20 mouse cellular contexts compared by ENCODE assay signal in genomic region chr4:7215048-7216030, GRCm38 (mm10).
DNase-seq lines count a peak whose midpoint lies in the region; ATAC-seq and TF ChIP-seq lines count a peak whose summit lies in the region.
"Had no signal": no experiment of that assay in that cellular context is flagged by ENCODE, and none has a peak within 500 bp of the region (broad histone marks: within the 10 kb centered on the region; RNA-seq: fewer than 3 reads in every experiment).

No protein-coding gene starts in this region.

- in situ Hi-C loops in CH12.LX (cut with MboI; ENCODE audit: low pct_ligation_motif_present, low pct_unique_long_range_greater_than_20kb, low sequenced_read_pairs) (loop anchor here (25.0 kb wide), 1 partner anchor 278 kb away; no protein-coding TSS in a partner anchor), Patski (cut with MboI; ENCODE audit: low pct_unique_long_range_greater_than_20kb) (no loop called here)

- peak; percentile 17 for TF ChIP-seq RAD21 in CH12.LX (IDR thresholded peaks at IDR 0.05; ENCODE audit: low read depth, low read length)

- WGBS in limb, embryonic 11.5 days: 76% methylated on average over 5 of the region's 5 CpGs
- 89% methylated on average over 5 of the region's 5 CpGs for WGBS in limb, embryonic 10.5 days
- 54% methylated on average over 5 of the region's 5 CpGs for WGBS in limb, embryonic 13.5 days

- CTCF ChIA-PET in Patski (lab: Charles Lee): no interaction called here

- dilution Hi-C loops in CH12.LX (cut with MboI; ENCODE audit: extremely low pct_ligation_motif_present, extremely low pct_unique_long_range_greater_than_20kb, low sequenced_read_pairs): no loop called here

- no peaks in the 10 kb centered on the region for H3K36me3 ChIP-seq in limb, embryonic 11.5 days (ENCODE audit: control insufficient read depth, insufficient read depth, low read length)
- no peaks in the 10 kb centered on the region for H3K36me3 ChIP-seq in limb, embryonic 10.5 days
- no peaks in the 10 kb centered on the region for H3K36me3 ChIP-seq in CH12.LX (replicated peaks in 1 of 2; ENCODE audit: control insufficient read depth in 1 of 2, insufficient read depth in 1 of 2, low read length in 1 of 2)
- H3K36me3 ChIP-seq in limb, embryonic 13.5 days: no peaks in the 10 kb centered on the region

- peak; percentile 27 for DNase-seq in limb, embryonic 11.5 days (ENCODE audit: low spot score)
- DNase-seq in limb, embryonic 10.5 days (ENCODE audit: low spot score): no peak
- DNase-seq in CH12.LX (ENCODE audit: extremely low read depth): peak; percentile 94
- DNase-seq in Patski (ENCODE audit: low read depth, low spot score): peak; percentile 13
- DNase-seq in urinary bladder, postnatal 10 days (ENCODE audit: low spot score): no peak
- DNase-seq in cerebellum, adult 18-20 months: no peak
- DNase-seq: adrenal gland, adult 2 months; cerebellum, adult 11 months; cerebellum, postnatal 25 days; heart, postnatal 14 days; kidney, adult 18-20 months; kidney, postnatal 25 days; layer of hippocampus, adult 9-11 months; liver; lung, adult 18-20 months; retina, postnatal 1 day had no signal

- no peak for TF ChIP-seq POLR2A in CH12.LX (IDR thresholded peaks at IDR 0.05; ENCODE audit: low read depth, low read length)

- POLR2A ChIA-PET in Patski (lab: Charles Lee): no interaction called here

- no peak for TF ChIP-seq CTCF in CH12.LX (conservative IDR thresholded peaks at IDR 0.05 in 1 of 2, IDR thresholded peaks at IDR 0.05 in 1 of 2; ENCODE audit: low read depth in 2 of 2, low read length in 2 of 2)
- TF ChIP-seq CTCF in Patski (IDR thresholded peaks at IDR 0.05): no peak

- H3K9ac ChIP-seq in limb, embryonic 11.5 days (ENCODE audit: low read length): no peak overlapping the region
- no peak overlapping the region for H3K9ac ChIP-seq in CH12.LX (ENCODE audit: insufficient read depth, low read depth)
- H3K9ac ChIP-seq in limb, embryonic 13.5 days: no peak overlapping the region

- no peaks in the 10 kb centered on the region for H3K9me3 ChIP-seq in limb, embryonic 11.5 days (ENCODE audit: control insufficient read depth, low read length)
- no peaks in the 10 kb centered on the region for H3K9me3 ChIP-seq in limb, embryonic 10.5 days (replicated peaks)
- H3K9me3 ChIP-seq in CH12.LX (replicated peaks; ENCODE audit: low read length): peaks cover 4% of the 10 kb centered on the region
- H3K9me3 ChIP-seq in limb, embryonic 13.5 days: no peaks in the 10 kb centered on the region

- ATAC-seq in limb, embryonic 11.5 days (ENCODE audit: insufficient number of reproducible peaks, low FRiP score, low TSS enrichment, low read depth): peak; percentile 45
- ATAC-seq in Patski: no peak
- ATAC-seq in limb, embryonic 13.5 days (ENCODE audit: low FRiP score, low read depth): peak; percentile 75
- ATAC-seq: CD4-positive, CD25-positive, alpha-beta regulatory T cell, adult 4 months; hindbrain, postnatal 0 days had no signal

- no peak overlapping the region for H3K27ac ChIP-seq in limb, embryonic 11.5 days (replicated peaks; ENCODE audit: low read depth, low read length)
- H3K27ac ChIP-seq in limb, embryonic 10.5 days: no peak overlapping the region
- peak overlapping the region; percentile 51 for H3K27ac ChIP-seq in CH12.LX (ENCODE audit: insufficient read depth, low read depth)
- no peak overlapping the region for H3K27ac ChIP-seq in limb, embryonic 13.5 days
- H3K27ac ChIP-seq: hindbrain, postnatal 0 days had no signal

- no peaks in the 10 kb centered on the region for H3K79me2 ChIP-seq in CH12.LX (replicated peaks; ENCODE audit: control insufficient read depth, extremely low read depth, insufficient read depth, poor library complexity, severe bottlenecking)

- H3K4me1 ChIP-seq in limb, embryonic 11.5 days (ENCODE audit: control insufficient read depth, insufficient read depth, low read length): no peaks in the 10 kb centered on the region
- H3K4me1 ChIP-seq in limb, embryonic 10.5 days: no peaks in the 10 kb centered on the region; the same call in 1 of the 2 replicates
- peaks cover 17 to 32% of the 10 kb centered on the region in 2 experiments for H3K4me1 ChIP-seq in CH12.LX (ENCODE audit: control insufficient read depth in 1 of 2, insufficient read depth in 2 of 2)
- H3K4me1 ChIP-seq in limb, embryonic 13.5 days: no peaks in the 10 kb centered on the region; the same call in 1 of the 2 replicates

- H3K4me3 ChIP-seq in limb, embryonic 11.5 days (ENCODE audit: low read depth, low read length): no peak overlapping the region
- H3K4me3 ChIP-seq in limb, embryonic 10.5 days: no peak overlapping the region
- no peak overlapping the region for H3K4me3 ChIP-seq in CH12.LX (replicated peaks in 1 of 3; ENCODE audit: low read depth in 2 of 3, low read length in 2 of 3, poor library complexity in 1 of 3)
- no peak overlapping the region for H3K4me3 ChIP-seq in limb, embryonic 13.5 days

- H3K4me2 ChIP-seq in limb, embryonic 11.5 days (ENCODE audit: low read depth, severe bottlenecking): no peak overlapping the region
- 0 out of 2 replicates have a peak overlapping the region, but pooled peaks have one; percentile 15 for H3K4me2 ChIP-seq in CH12.LX (ENCODE audit: insufficient read depth, low read depth, poor library complexity, severe bottlenecking)
- no peak overlapping the region for H3K4me2 ChIP-seq in limb, embryonic 13.5 days (replicated peaks)
- H3K4me2 ChIP-seq: heart, embryonic 11.5 days had no signal

- no peaks in the 10 kb centered on the region for H3K27me3 ChIP-seq in limb, embryonic 11.5 days (ENCODE audit: control insufficient read depth, insufficient read depth, low read length)
- H3K27me3 ChIP-seq in limb, embryonic 10.5 days (ENCODE audit: low read depth, poor library complexity, severe bottlenecking): no peaks in the 10 kb centered on the region
- H3K27me3 ChIP-seq in CH12.LX (replicated peaks) (no peaks in the 10 kb centered on the region), Patski (no peaks in the 10 kb centered on the region)
- H3K27me3 ChIP-seq in limb, embryonic 13.5 days: no peaks in the 10 kb centered on the region; the same call in 1 of the 2 replicates

- peak; percentile 98 for TF ChIP-seq EP300 in CH12.LX (IDR thresholded peaks at IDR 0.05; ENCODE audit: low read length)

TF ChIP-seq in CH12.LX, 34 proteins besides CTCF, POLR2A, EP300 and RAD21 (continues in another document):
- TF ChIP-seq BHLHE40 (IDR thresholded peaks at IDR 0.05; ENCODE audit: low read depth, low read length) (peak; percentile 97), MXI1 (IDR thresholded peaks at IDR 0.05; ENCODE audit: low read depth, low read length) (no peak), MYC (IDR thresholded peaks at IDR 0.05; ENCODE audit: low read depth, low read length) (peak; percentile 65), USF2 (conservative IDR thresholded peaks at IDR 0.05; ENCODE audit: low read depth, low read length) (no peak), ZC3H11A (IDR thresholded peaks at IDR 0.05; ENCODE audit: low read depth, low read length) (no peak), PAX5 (IDR thresholded peaks at IDR 0.05; ENCODE audit: low read length) (no peak), POLR2AphosphoS2 (IDR thresholded peaks at IDR 0.05; ENCODE audit: low read depth, low read length) (no peak), JUND (conservative IDR thresholded peaks at IDR 0.05; ENCODE audit: low read depth, low read length) (peak; percentile 96), ZKSCAN1 (IDR thresholded peaks at IDR 0.05; ENCODE audit: borderline replicate concordance, low read depth, low read length) (no peak; the same call in 1 of the 2 replicates), NRF1 (IDR thresholded peaks at IDR 0.05; ENCODE audit: low read depth, low read length) (no peak), RCOR1 (conservative IDR thresholded peaks at IDR 0.05; ENCODE audit: low read depth, low read length) (peak; percentile 98), USF1 (IDR thresholded peaks at IDR 0.05; ENCODE audit: low read depth, low read length) (no peak), MAX (IDR thresholded peaks at IDR 0.05; ENCODE audit: low read length) (peak; percentile 26; the same call in 1 of the 2 replicates), NELFE (IDR thresholded peaks at IDR 0.05; ENCODE audit: low read depth, low read length) (peak; percentile 45; the same call in 1 of the 2 replicates), ETS1 (conservative IDR thresholded peaks at IDR 0.05; ENCODE audit: low read depth, low read length) (peak; percentile 96), GABPA (IDR thresholded peaks at IDR 0.05; ENCODE audit: insufficient replicate concordance, low read depth, low read length) (no peak), SMC3 (IDR thresholded peaks at IDR 0.05; ENCODE audit: low read depth, low read length) (peak; percentile 16), TBP (conservative IDR thresholded peaks at IDR 0.05; ENCODE audit: low read depth, low read length) (0 out of 2 replicates have a peak, but pooled peaks have one; percentile 24), TCF12 (IDR thresholded peaks at IDR 0.05; ENCODE audit: low read depth, low read length) (peak; percentile 87), ELF1 (IDR thresholded peaks at IDR 0.05; ENCODE audit: low read depth, low read length) (peak; percentile 43; the same call in 1 of the 2 replicates), MEF2A (IDR thresholded peaks at IDR 0.05; ENCODE audit: borderline replicate concordance, low read depth, low read length) (peak; percentile 100), ZNF384 (IDR thresholded peaks at IDR 0.05; ENCODE audit: low read depth, low read length) (peak; percentile 49), CHD1 (IDR thresholded peaks at IDR 0.05; ENCODE audit: low read depth, low read length) (no peak), SIN3A (IDR thresholded peaks at IDR 0.05; ENCODE audit: low read length) (peak; percentile 31; the same call in 1 of the 2 replicates), CHD2 (IDR thresholded peaks at IDR 0.05; ENCODE audit: low read length) (peak; percentile 90), JUN (IDR thresholded peaks at IDR 0.05; ENCODE audit: insufficient read depth, low read depth, low read length) (peak; percentile 91), MAZ (IDR thresholded peaks at IDR 0.05; ENCODE audit: low read depth, low read length) (0 out of 2 replicates have a peak, but pooled peaks have one; percentile 66), KAT2A (IDR thresholded peaks at IDR 0.05; ENCODE audit: insufficient replicate concordance, low read length) (0 out of 2 replicates have a peak, but pooled peaks have one; percentile 59), HCFC1 (IDR thresholded peaks at IDR 0.05; ENCODE audit: low read depth, low read length) (peak; percentile 27; the same call in 1 of the 2 replicates), ZMIZ1 (IDR thresholded peaks at IDR 0.05; ENCODE audit: low read depth, low read length) (no peak; the same call in 1 of the 2 replicates), MAFK (IDR thresholded peaks at IDR 0.05; ENCODE audit: insufficient replicate concordance, low read length) (peak; percentile 96), UBTF (IDR thresholded peaks at IDR 0.05; ENCODE audit: low read depth, low read length) (no peak), E2F4 (IDR thresholded peaks at IDR 0.05; ENCODE audit: insufficient replicate concordance, low read depth, low read length) (no peak)

Comparison
In these comparisons a context has a peak if more than half of its experiments do, and no peak if none do; other contexts are left out.
1. DNase-seq: peak in limb, embryonic 11.5 days (single experiment), CH12.LX (single experiment) and Patski (single experiment); none in limb, embryonic 10.5 days (single experiment), urinary bladder, postnatal 10 days (single experiment) and cerebellum, adult 18-20 months (0 of 2).